Mouse (Mus musculus) C2C12 (cell line): ENCODE results near the gene Cpxm1. TPM values are rescaled to one million over a fixed set of nuclear protein-coding genes. Genes with fewer than 3 reads are reported as not detected.

Experiments
- H3K27me3 ChIP-seq: one replicate; pipeline ENCODE4 v1.6.1; 2011; ENCODE audit not compliant: control insufficient read depth, insufficient read depth, insufficient read length
- H3K36me3 ChIP-seq: one replicate; pipeline ENCODE4 v1.6.1; 2011; ENCODE audit not compliant: control insufficient read depth, insufficient read depth
- H3K4me3 ChIP-seq: one replicate; pipeline ENCODE4 v1.5.1; 2011; ENCODE audit warnings: mild to moderate bottlenecking, control low read depth; ENCODE audit not compliant: poor library complexity, insufficient read depth, severe bottlenecking
- H3K79me2 ChIP-seq: one replicate; pipeline ENCODE4 v1.6.1; 2011; ENCODE audit not compliant: control insufficient read depth, insufficient read depth
- H3K79me3 ChIP-seq: one replicate; pipeline ENCODE4 v1.6.1; 2011; ENCODE audit warnings: low read depth, control low read depth
- H3ac ChIP-seq: one replicate; pipeline ENCODE3; 2011; ENCODE audit warnings: low read depth; ENCODE audit not compliant: control insufficient read depth, insufficient read length
- CEBPB ChIP-seq: IDR thresholded peaks from one replicate; pipeline ENCODE4 v1.6.1; 2011; ENCODE audit warnings: low read depth, mild to moderate bottlenecking, control low read depth, moderate library complexity
- CTCF ChIP-seq: IDR thresholded peaks from one replicate; pipeline ENCODE4 v1.5.1; 2011; ENCODE audit not compliant: control insufficient read depth, insufficient read depth, insufficient read length
- FOSL1 ChIP-seq: IDR thresholded peaks from one replicate; pipeline ENCODE4 v1.8.0; 2011; ENCODE audit warnings: mild to moderate bottlenecking, low read length; ENCODE audit not compliant: poor library complexity, insufficient read depth, severe bottlenecking
- MAX ChIP-seq: IDR thresholded peaks from one replicate; pipeline ENCODE4 v1.6.1; 2011; ENCODE audit warnings: mild to moderate bottlenecking, control low read depth
- MYOD1 ChIP-seq: IDR thresholded peaks from one replicate; pipeline ENCODE4 v1.6.1; 2011; ENCODE audit warnings: low read depth; ENCODE audit not compliant: control insufficient read depth, insufficient read length
- MYOG ChIP-seq: IDR thresholded peaks from one replicate; pipeline ENCODE4 v1.6.1; 2011; ENCODE audit not compliant: control insufficient read depth, insufficient read length; ENCODE audit errors: extremely low read depth
- USF1 ChIP-seq: IDR thresholded peaks from one replicate; pipeline ENCODE4 v1.6.1; 2011; ENCODE audit warnings: low read depth, mild to moderate bottlenecking, control low read depth, moderate library complexity
- polyA plus RNA-seq: library from polyadenylated mRNA; unstranded; fragments of >200 nt; fragmentation: generic; extraction: Trizol; gene quantifications from one replicate; pipeline ENCODE4 v1.2.1, GENCODE M21; 2012; ENCODE audit warnings: missing spikeins

The Cpxm1 gene
- polyA plus RNA-seq, 1 experiment: 0.20 TPM

DNA sequence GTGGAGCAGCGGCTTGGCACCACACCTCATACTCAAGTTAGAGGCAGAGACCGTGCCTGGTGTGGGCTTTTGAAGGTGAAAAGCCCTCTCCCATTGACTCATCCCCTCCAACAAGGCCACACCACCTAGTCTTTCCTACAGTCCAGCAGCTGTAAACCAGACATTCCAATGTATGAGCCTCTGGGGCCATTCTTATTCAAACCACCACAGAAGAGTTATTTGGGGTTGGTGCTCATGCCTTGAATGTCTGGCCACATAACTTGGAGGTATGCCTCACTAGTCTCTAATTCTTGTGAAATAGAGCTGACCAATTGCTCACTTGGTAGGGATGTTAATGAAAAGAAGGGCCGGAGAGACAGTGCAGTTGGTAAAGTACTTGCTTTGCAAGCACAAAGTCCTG lies 47.0 kb downstream of the Cpxm1 start:
- Histone ChIP-seq H3K27me3 (peaks cover 50% of the 10 kb centered on the region), H3K79me3 (no peaks in the 10 kb centered on the region), H3K36me3 (no peaks in the 10 kb centered on the region), H3K4me3 (no peak overlapping the region), H3K79me2 (no peaks in the 10 kb centered on the region), H3ac (no peak overlapping the region)
- TF ChIP-seq MAX: no peak
- no peak for TF ChIP-seq CEBPB
- no peak for TF ChIP-seq MYOD1
- no peak for TF ChIP-seq FOSL1
- no peak for TF ChIP-seq USF1
- no peak for TF ChIP-seq CTCF
- TF ChIP-seq MYOG: no peak

DNA sequence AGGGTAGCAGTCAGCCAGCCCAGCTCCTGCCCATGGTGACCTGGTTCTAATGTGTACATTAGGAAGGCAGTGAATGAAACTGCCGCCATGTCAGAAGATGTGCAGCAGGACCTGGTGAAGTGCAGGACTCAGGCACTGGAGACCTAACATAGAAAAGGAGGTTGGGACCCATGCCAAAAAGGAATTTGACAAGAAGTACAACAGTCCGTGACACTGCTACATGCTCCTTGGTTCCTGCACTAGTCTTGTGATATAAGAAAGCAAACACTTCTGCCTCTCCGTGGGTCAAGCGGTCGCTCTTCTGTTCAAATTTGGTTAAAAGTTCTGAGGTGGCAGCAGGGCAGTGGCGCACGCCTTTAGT lies 56.2 kb downstream of the Cpxm1 start:
- no peak overlapping the region for H3K4me3 ChIP-seq
- H3K79me3 ChIP-seq: no peaks in the 10 kb centered on the region
- no peaks in the 10 kb centered on the region for H3K79me2 ChIP-seq
- no peak overlapping the region for H3ac ChIP-seq
- peaks cover 39% of the 10 kb centered on the region for H3K27me3 ChIP-seq
- H3K36me3 ChIP-seq: no peaks in the 10 kb centered on the region
- no peak for TF ChIP-seq MAX
- no peak for TF ChIP-seq USF1
- no peak for TF ChIP-seq MYOD1
- TF ChIP-seq MYOG: no peak
- no peak for TF ChIP-seq FOSL1
- no peak for TF ChIP-seq CTCF
- TF ChIP-seq CEBPB: no peak

Other genes with a start within 250 kb of the Cpxm1 start
- gene Snrpb, start 218.2 kb downstream of the Cpxm1 start, polyA plus RNA-seq: 585 TPM
- gene Tmc2, start 202.4 kb downstream of the Cpxm1 start, polyA plus RNA-seq: not detected
- 293 TPM for gene Nop56, start 123.1 kb downstream of the Cpxm1 start, polyA plus RNA-seq
- gene Idh3b, start 113.0 kb downstream of the Cpxm1 start, polyA plus RNA-seq: 144 TPM
- 0.07 TPM for gene Ebf4, start 102.4 kb downstream of the Cpxm1 start, polyA plus RNA-seq
- not detected for gene Gm28372, start 7.7 kb upstream of the Cpxm1 start, polyA plus RNA-seq
- gene 1700020A23Rik, start 7.7 kb upstream of the Cpxm1 start, polyA plus RNA-seq: not detected
- gene Tmem239, start 8.9 kb upstream of the Cpxm1 start, polyA plus RNA-seq: 0.02 TPM
- gene Vps16, start 26.8 kb upstream of the Cpxm1 start, polyA plus RNA-seq: 44.0 TPM
- gene Pced1a, start 27.1 kb upstream of the Cpxm1 start, polyA plus RNA-seq: 15.4 TPM
- 31.6 TPM for gene Ptpra, start 52.7 kb upstream of the Cpxm1 start, polyA plus RNA-seq
- 102 TPM for gene Mrps26, start 166.2 kb upstream of the Cpxm1 start, polyA plus RNA-seq
- gene Oxt, start 178.6 kb upstream of the Cpxm1 start, polyA plus RNA-seq: not detected
- not detected for gene Avp, start 185.0 kb upstream of the Cpxm1 start, polyA plus RNA-seq
- gene Fastkd5, start 232.5 kb upstream of the Cpxm1 start, polyA plus RNA-seq: 6.9 TPM
- gene Ubox5, start 232.5 kb upstream of the Cpxm1 start, polyA plus RNA-seq: 5.2 TPM
- 4.7 TPM for gene Lzts3, start 245.2 kb upstream of the Cpxm1 start, polyA plus RNA-seq